Mouse (Mus musculus): ENCODE measurements around the gene Gm13694. TPM values are rescaled to one million over a fixed set of nuclear protein-coding genes. Genes with fewer than 3 reads are reported as not detected.

Gene Gm13694
- total RNA-seq, 2 experiments from 2014 or later, result 2.5 to 2.9 TPM

DNA sequence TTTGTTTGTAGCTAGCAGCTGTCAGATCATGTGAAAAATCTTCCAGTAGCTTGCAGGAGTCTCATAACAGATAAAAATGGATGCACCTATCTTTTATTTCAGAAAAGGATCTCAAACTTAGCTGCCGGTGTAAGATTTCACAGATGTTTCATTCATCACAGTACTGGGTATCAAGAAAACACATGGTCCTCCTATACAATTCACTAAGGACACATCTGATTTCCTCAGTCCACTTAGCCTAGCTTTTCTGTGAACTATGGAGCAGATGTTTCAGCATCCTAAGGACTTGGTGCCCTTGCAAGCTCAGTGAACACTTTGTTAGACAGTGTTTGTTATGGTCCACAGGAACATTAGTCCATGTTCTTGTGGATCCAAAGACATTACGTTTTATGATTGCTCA lies 44.6 kb downstream of the Gm13694 start:
- no peak for DNase-seq (ENCODE audit: low spot score in 2 of 2)

DNA sequence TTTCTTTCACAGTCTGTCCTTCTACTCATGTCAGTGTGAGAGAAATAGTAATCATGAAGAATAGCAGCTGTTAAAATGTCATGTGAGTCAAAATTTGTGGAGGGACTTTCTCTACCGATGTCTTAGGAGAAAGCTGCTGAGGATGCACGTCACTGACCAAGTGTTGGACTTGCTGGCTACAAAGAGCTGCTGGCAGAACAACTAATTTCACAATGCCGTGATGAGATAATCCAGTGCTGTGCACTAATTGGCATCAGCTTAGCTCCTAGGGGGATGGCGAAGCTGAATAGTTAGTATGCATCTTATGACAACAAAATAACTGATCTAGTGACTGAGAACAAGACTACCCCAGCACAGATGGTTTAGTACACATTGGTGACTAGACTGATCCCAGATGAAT lies 46.5 kb downstream of the Gm13694 start:
- no peak for DNase-seq (ENCODE audit: low spot score in 2 of 2)

Other genes starting within 250 kb of the Gm13694 start
- gene Fam171b, start 166.3 kb upstream of the Gm13694 start, total RNA-seq (2021), result 1 to 10 TPM; 7.2 to 7.4 TPM
- not detected for gene Zswim2, start 37.7 kb upstream of the Gm13694 start, total RNA-seq (2021)
- gene Gm13698, start 23.2 kb upstream of the Gm13694 start, total RNA-seq (2021), result 1 to 10 TPM; 2.5 to 2.9 TPM
- 1 to 10 TPM; 2.5 to 2.9 TPM for gene Gm13693, start 17.4 kb upstream of the Gm13694 start, total RNA-seq (2021)
- not detected for gene Gm13695, start 11.6 kb upstream of the Gm13694 start, total RNA-seq (2021)
- gene Gm13696, start 5.8 kb upstream of the Gm13694 start, total RNA-seq (2021), result 1 to 10 TPM; 2.5 to 2.9 TPM
- 1 to 10 TPM; 2.5 to 2.9 TPM for gene Gm13697, start 5.8 kb downstream of the Gm13694 start, total RNA-seq (2021)
- gene Gm13691, start 11.6 kb downstream of the Gm13694 start, total RNA-seq (2021), result 1 to 10 TPM; 2.5 to 2.9 TPM